Mouse (Mus musculus) embryonic fibroblast, embryonic 13.5 days (primary cell): ENCODE measurements around the gene Tspear.

Source experiments
- CTCF ChIP-seq: IDR thresholded peaks from 2 replicates; pipeline ENCODE4 v1.5.1; 2011; ENCODE audit warnings: mild to moderate bottlenecking, control low read depth, low read length, moderate library complexity, borderline replicate concordance; ENCODE audit not compliant: insufficient read depth
- POLR2A ChIP-seq: IDR thresholded peaks from 2 replicates; pipeline ENCODE4 v1.6.1; 2011; ENCODE audit warnings: low read depth, mild to moderate bottlenecking, control low read depth, low read length, moderate library complexity

DNA sequence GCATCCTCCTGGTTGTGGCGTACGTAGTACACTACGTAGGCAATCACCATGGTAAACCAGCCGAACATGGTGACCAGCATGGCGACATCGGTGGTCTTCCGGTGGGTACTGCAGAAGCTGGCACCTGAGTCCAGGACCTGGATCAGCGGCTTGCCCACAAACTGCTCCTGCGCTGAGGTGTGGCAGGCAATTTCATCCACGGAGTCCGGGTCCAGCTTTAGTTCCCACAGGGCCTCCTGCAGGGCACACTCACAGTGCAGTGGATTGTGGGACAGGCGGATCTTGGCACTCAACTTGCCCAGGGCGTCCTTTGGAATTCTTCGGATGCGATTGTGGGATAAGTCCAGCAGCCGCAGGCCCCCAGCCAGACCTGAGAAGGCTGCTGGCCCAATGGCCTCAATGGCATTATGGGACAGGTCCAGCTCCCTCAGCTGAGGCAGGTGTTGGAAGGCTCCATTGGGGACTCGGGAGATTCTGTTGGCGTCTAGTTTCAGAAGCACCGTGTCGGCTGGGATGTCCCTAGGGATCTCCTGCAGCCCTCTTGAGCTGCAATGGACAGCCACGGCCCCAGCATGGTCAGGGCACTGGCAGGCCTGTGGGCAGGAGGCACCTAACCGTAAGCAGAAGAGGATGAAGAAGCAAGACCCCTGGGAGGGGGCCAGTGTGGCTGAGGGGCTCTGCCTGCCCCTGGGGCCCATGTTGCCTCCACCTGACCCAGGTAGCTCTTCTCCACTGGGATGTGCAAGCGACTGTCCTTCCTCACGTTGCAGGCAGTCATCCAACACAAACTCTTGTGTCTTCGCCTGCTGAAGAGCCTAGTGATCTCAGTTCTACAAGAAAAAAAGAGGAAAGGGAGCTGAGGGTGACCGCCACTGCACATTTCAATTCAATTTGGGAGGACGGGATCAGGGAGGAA is 214.8 kb downstream of the Tspear start:
- TF ChIP-seq CTCF (no peak), POLR2A (no peak)
